Comparison of ENCODE assay signal across 38 mouse cellular contexts in genomic region chr4:101862289-101862688, GRCm38 (mm10). TPM values are rescaled to one million over a fixed set of nuclear protein-coding genes. Genes with fewer than 3 reads are reported as not detected.
"Had no signal": no experiment of that assay in that cellular context is flagged by ENCODE, and none has a peak within 500 bp of the region (broad histone marks: within the 10 kb centered on the region; RNA-seq: fewer than 3 reads in every experiment).

No protein-coding gene starts in this region.

- H3K36me3 ChIP-seq: limb, embryonic 10.5 days; limb, embryonic 12.5 days; limb, embryonic 13.5 days; limb, embryonic 15.5 days; liver, embryonic 12.5 days; liver, embryonic 13.5 days; liver, embryonic 15.5 days; lung, embryonic 15.5 days; midbrain, embryonic 10.5 days; midbrain, embryonic 12.5 days; midbrain, embryonic 13.5 days; midbrain, embryonic 15.5 days; neural tube, embryonic 12.5 days had no signal

- H3K4me1 ChIP-seq: limb, embryonic 10.5 days; limb, embryonic 12.5 days; limb, embryonic 13.5 days; limb, embryonic 15.5 days; liver, embryonic 12.5 days; liver, embryonic 13.5 days; liver, embryonic 15.5 days; lung, embryonic 15.5 days; megakaryocyte, embryonic 14.5 days; midbrain, embryonic 10.5 days; midbrain, embryonic 12.5 days; midbrain, embryonic 13.5 days; midbrain, embryonic 15.5 days; neural tube, embryonic 12.5 days had no signal

- H3K27ac ChIP-seq: limb, embryonic 10.5 days; limb, embryonic 12.5 days; limb, embryonic 13.5 days; limb, embryonic 15.5 days; liver, embryonic 12.5 days; liver, embryonic 13.5 days; liver, embryonic 14.5 days; liver, embryonic 15.5 days; lung, embryonic 15.5 days; macrophage; midbrain, embryonic 10.5 days; midbrain, embryonic 12.5 days; midbrain, embryonic 13.5 days; midbrain, embryonic 15.5 days; neural tube, embryonic 12.5 days had no signal

- DNase-seq: left cerebral cortex, postnatal 4 days; liver; liver, embryonic 13.5 days; liver, postnatal 0 days; lung, adult 18-20 months; lung, adult 2 months; lung, embryonic 14.5 days; lung, postnatal 10 days; lung, postnatal 14 days; lung, postnatal 36 days; lung, postnatal 4 days; midbrain, embryonic 14.5 days had no signal

- H3K9me3 ChIP-seq: limb, embryonic 10.5 days; limb, embryonic 12.5 days; limb, embryonic 13.5 days; limb, embryonic 15.5 days; liver, embryonic 13.5 days; liver, embryonic 15.5 days; lung, embryonic 15.5 days; midbrain, embryonic 10.5 days; midbrain, embryonic 12.5 days; midbrain, embryonic 13.5 days; midbrain, embryonic 15.5 days; neural tube, embryonic 12.5 days had no signal

- H3K4me3 ChIP-seq: limb, embryonic 10.5 days; limb, embryonic 12.5 days; limb, embryonic 13.5 days; limb, embryonic 15.5 days; liver, embryonic 12.5 days; liver, embryonic 13.5 days; liver, embryonic 15.5 days; lung, embryonic 15.5 days; megakaryocyte, embryonic 14.5 days; midbrain, embryonic 10.5 days; midbrain, embryonic 12.5 days; midbrain, embryonic 13.5 days; midbrain, embryonic 15.5 days; myocyte; neural tube, embryonic 12.5 days had no signal

- H3K9ac ChIP-seq: limb, embryonic 12.5 days; limb, embryonic 13.5 days; limb, embryonic 15.5 days; liver, embryonic 12.5 days; liver, embryonic 13.5 days; liver, embryonic 14.5 days; liver, embryonic 15.5 days; liver, postnatal 0 days; lung, embryonic 14.5 days; lung, embryonic 15.5 days; midbrain, embryonic 12.5 days; midbrain, embryonic 13.5 days; midbrain, embryonic 15.5 days; neural tube, embryonic 12.5 days had no signal

RNA-seq across cellular contexts. Expression of gene B020004J07Rik, which starts 18.5 kb away (rescaled TPM):
- total RNA-seq: left cerebral cortex, postnatal 10 days; left cerebral cortex, postnatal 14 days; left cerebral cortex, postnatal 25 days; left cerebral cortex, postnatal 36 days; left cerebral cortex, postnatal 4 days; liver, adult 2 months; megakaryocyte progenitor cell, adult 5-6 weeks; megakaryocyte, adult 5-6 weeks; megakaryocyte-erythroid progenitor cell, adult 5-6 weeks; midbrain, postnatal 0 days; monocyte, adult 5-6 weeks had no signal

RNA-seq across cellular contexts. Expression of gene C130073F10Rik, which starts 31.3 kb away (rescaled TPM):
- total RNA-seq: left cerebral cortex, postnatal 10 days; left cerebral cortex, postnatal 14 days; left cerebral cortex, postnatal 25 days; left cerebral cortex, postnatal 36 days; left cerebral cortex, postnatal 4 days; liver, adult 2 months; megakaryocyte progenitor cell, adult 5-6 weeks; megakaryocyte, adult 5-6 weeks; megakaryocyte-erythroid progenitor cell, adult 5-6 weeks; midbrain, postnatal 0 days; monocyte, adult 5-6 weeks had no signal

RNA-seq across cellular contexts. Expression of gene Gm12800, which starts 46.6 kb away (rescaled TPM):
- total RNA-seq: left cerebral cortex, postnatal 10 days; left cerebral cortex, postnatal 14 days; left cerebral cortex, postnatal 25 days; left cerebral cortex, postnatal 36 days; left cerebral cortex, postnatal 4 days; liver, adult 2 months; megakaryocyte progenitor cell, adult 5-6 weeks; megakaryocyte, adult 5-6 weeks; megakaryocyte-erythroid progenitor cell, adult 5-6 weeks; midbrain, postnatal 0 days; monocyte, adult 5-6 weeks had no signal
